Comparison of ENCODE assay signal across 8 mouse cellular contexts in genomic region chr7:96212224-96212591, GRCm38 (mm10). TPM values are rescaled to one million over a fixed set of nuclear protein-coding genes. Genes with fewer than 3 reads are reported as not detected.
DNase-seq lines count a peak whose midpoint lies in the region; ATAC-seq and TF ChIP-seq lines count a peak whose summit lies in the region.

No protein-coding gene starts in this region.

- H3K9me3 ChIP-seq in neural tube, embryonic 11.5 days (ENCODE audit: control insufficient read depth, low read length), result no peaks in the 10 kb centered on the region
- no peaks in the 10 kb centered on the region for H3K9me3 ChIP-seq in limb, embryonic 15.5 days
- no peaks in the 10 kb centered on the region for H3K9me3 ChIP-seq in stomach, embryonic 16.5 days (replicated peaks; ENCODE audit: control insufficient read depth, low read length)

- peak overlapping the region; percentile 90 for H3K9ac ChIP-seq in neural tube, embryonic 11.5 days (ENCODE audit: low read length)
- peak overlapping the region; percentile 31; the same call in 1 of the 2 replicates for H3K9ac ChIP-seq in limb, embryonic 15.5 days
- H3K9ac ChIP-seq in stomach, embryonic 16.5 days (ENCODE audit: low read length), result peak overlapping the region; percentile 84

- H3K4me1 ChIP-seq in neural tube, embryonic 11.5 days (ENCODE audit: control insufficient read depth, insufficient read depth, low read length), result peaks cover 16% of the 10 kb centered on the region
- peaks cover 39% of the 10 kb centered on the region for H3K4me1 ChIP-seq in limb, embryonic 15.5 days
- H3K4me1 ChIP-seq in stomach, embryonic 16.5 days (ENCODE audit: control insufficient read depth, insufficient read depth, low read length), result peaks cover 19% of the 10 kb centered on the region

- no peaks in the 10 kb centered on the region for H3K36me3 ChIP-seq in neural tube, embryonic 11.5 days (ENCODE audit: control insufficient read depth, insufficient read depth, low read length)
- H3K36me3 ChIP-seq in limb, embryonic 15.5 days, result no peaks in the 10 kb centered on the region
- no peaks in the 10 kb centered on the region for H3K36me3 ChIP-seq in stomach, embryonic 16.5 days (ENCODE audit: control insufficient read depth, insufficient read depth, low read length)

- no peak for DNase-seq in gastrocnemius, adult 2 months
- DNase-seq in gastrocnemius, adult 18-20 months (ENCODE audit: low spot score), result no peak
- no peak for DNase-seq in neural tube, embryonic 11.5 days (ENCODE audit: low spot score)
- no peak for DNase-seq in neural tube, embryonic 10.5 days (ENCODE audit: extremely low spot score, low spot score)
- DNase-seq in ovary, adult 18-20 months (ENCODE audit: low spot score), result no peak
- DNase-seq in frontal cortex, postnatal 14 days (ENCODE audit: low spot score in 2 of 2), result no peak

- ATAC-seq in neural tube, embryonic 11.5 days (ENCODE audit: insufficient read depth, low FRiP score, low TSS enrichment), result no peak
- ATAC-seq in limb, embryonic 15.5 days (ENCODE audit: insufficient number of reproducible peaks, low FRiP score, low TSS enrichment, low read depth), result no peak
- no peak for ATAC-seq in stomach, embryonic 16.5 days (ENCODE audit: insufficient read depth, low FRiP score)

- peak overlapping the region; percentile 77 for H3K4me3 ChIP-seq in gastrocnemius, adult 2 months
- H3K4me3 ChIP-seq in neural tube, embryonic 11.5 days (ENCODE audit: low read depth, low read length), result peak overlapping the region; percentile 72
- H3K4me3 ChIP-seq in limb, embryonic 15.5 days, result peak overlapping the region; percentile 73
- peak overlapping the region; percentile 75 for H3K4me3 ChIP-seq in stomach, embryonic 16.5 days (replicated peaks; ENCODE audit: low read length)

- intact Hi-C loops in gastrocnemius, adult 2 months (cut with DNase I), result no loop called here

- peak overlapping the region; percentile 53; the same call in 1 of the 2 replicates for H3K27ac ChIP-seq in gastrocnemius, adult 2 months
- H3K27ac ChIP-seq in neural tube, embryonic 11.5 days (ENCODE audit: low read depth, low read length), result no peak overlapping the region
- H3K27ac ChIP-seq in limb, embryonic 15.5 days, result peak overlapping the region; percentile 79
- no peak overlapping the region for H3K27ac ChIP-seq in stomach, embryonic 16.5 days (ENCODE audit: low read length)

- WGBS in neural tube, embryonic 11.5 days, result under 1% methylated on average over 9 of the region's 9 CpGs
- WGBS in limb, embryonic 15.5 days, result 3% methylated on average over 9 of the region's 9 CpGs
- 5% methylated on average over 9 of the region's 9 CpGs for WGBS in stomach, embryonic 16.5 days

- no peaks in the 10 kb centered on the region for H3K27me3 ChIP-seq in neural tube, embryonic 11.5 days (ENCODE audit: control insufficient read depth, insufficient read depth, low read length)
- 0 out of 2 replicates have a peak, but pooled peaks cover 3% of the 10 kb centered on the region for H3K27me3 ChIP-seq in limb, embryonic 15.5 days
- H3K27me3 ChIP-seq in stomach, embryonic 16.5 days (ENCODE audit: control insufficient read depth, insufficient read depth, low read length), result peaks cover 10% of the 10 kb centered on the region; the same call in 1 of the 2 replicates

- H3K4me2 ChIP-seq in neural tube, embryonic 11.5 days (ENCODE audit: low read depth), result peak overlapping the region; percentile 84
- peak overlapping the region; percentile 86 for H3K4me2 ChIP-seq in limb, embryonic 15.5 days
- H3K4me2 ChIP-seq in stomach, embryonic 16.5 days (ENCODE audit: low read depth, low read length), result peak overlapping the region; percentile 98

- no peak for TF ChIP-seq CTCF in gastrocnemius, adult 2 months (IDR thresholded peaks at IDR 0.05)

RNA-seq across cellular contexts. Expression of gene Tenm4, which starts 41.2 kb away (rescaled TPM):
- under 1 TPM; 0.13 to 0.73 TPM for total RNA-seq in gastrocnemius, adult 2 months (2021)
- 1 to 10 TPM; 1.0 to 1.9 TPM for total RNA-seq in gastrocnemius, adult 18-20 months (2021)
- polyA plus RNA-seq in neural tube, embryonic 11.5 days (2014; fragmentation: Nextera tagmentation; extraction: Ambion mirVana), result 31.5 and 32.7 TPM in 2 replicates
- polyA plus RNA-seq in limb, embryonic 15.5 days (2015; fragmentation: Nextera tagmentation; extraction: Ambion mirVana), result 36.3 and 38.4 TPM in 2 replicates
- 18.8 and 22.7 TPM in 2 replicates for polyA plus RNA-seq in stomach, embryonic 16.5 days (2015; fragmentation: Nextera tagmentation; extraction: Ambion mirVana)

Comparison
In these comparisons a context has a peak if more than half of its experiments do, and no peak if none do; other contexts are left out.
1. H3K27ac ChIP-seq: peak in gastrocnemius, adult 2 months (single experiment) and limb, embryonic 15.5 days (single experiment); none in neural tube, embryonic 11.5 days (single experiment) and stomach, embryonic 16.5 days (single experiment).
2. H3K9ac ChIP-seq: peak in every context shown above with its lines; median percentile 90 in neural tube, embryonic 11.5 days; 84 in stomach, embryonic 16.5 days; 31 in limb, embryonic 15.5 days.
3. Peak in every context shown above with its lines, with median percentiles within 50 percentile points of each other: H3K4me3 ChIP-seq and H3K4me2 ChIP-seq.